Mouse (Mus musculus): ENCODE results near the gene Prkn. TPM values are rescaled to one million over a fixed set of nuclear protein-coding genes. Genes with fewer than 3 reads are reported as not detected.

Gene Prkn
- polyA plus RNA-seq, 1 experiment from 2014 or later: 2.8 TPM

DNA sequence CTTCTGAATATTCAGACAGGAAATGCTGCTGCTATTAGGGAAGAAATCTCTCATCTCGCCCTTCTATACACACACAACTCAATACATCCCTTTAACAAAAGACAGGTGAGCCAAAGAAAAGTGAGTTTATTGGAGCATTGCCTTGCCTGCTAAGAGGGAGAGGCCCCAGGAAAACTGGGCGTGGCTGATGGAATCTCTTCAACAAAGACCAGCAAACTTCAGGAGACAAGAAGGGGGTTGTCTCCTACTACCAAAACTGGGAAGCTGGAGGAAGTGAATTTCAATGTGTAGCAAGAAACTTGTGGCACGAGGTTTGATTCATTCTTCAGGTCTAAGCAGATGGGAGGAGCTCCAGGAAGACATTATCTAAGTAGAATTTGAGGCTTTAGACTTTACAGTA lies 989.3 kb downstream of the Prkn start:
- Histone ChIP-seq H3K4me2 (replicated peaks; ENCODE audit: low read depth, low read length) (no peak overlapping the region), H3K9ac (replicated peaks; ENCODE audit: low read depth) (no peak overlapping the region), H3K27me3 (replicated peaks; ENCODE audit: insufficient read depth, low read length) (no peaks in the 10 kb centered on the region), H3K4me3 (ENCODE audit: low read depth, low read length) (no peak overlapping the region), H3K36me3 (ENCODE audit: insufficient read depth, low read length) (no peaks in the 10 kb centered on the region), H3K4me1 (ENCODE audit: insufficient read depth, low read depth, low read length) (no peaks in the 10 kb centered on the region), H3K27ac (ENCODE audit: low read length) (no peak overlapping the region), H3K9me3 (ENCODE audit: low read length) (no peaks in the 10 kb centered on the region)
- DNase-seq (ENCODE audit: low spot score): no peak
- WGBS: 48% methylated on average over 3 of the region's 3 CpGs
- ATAC-seq: no peak
- TF ChIP-seq EP300 (IDR thresholded peaks at IDR 0.05): no peak

DNA sequence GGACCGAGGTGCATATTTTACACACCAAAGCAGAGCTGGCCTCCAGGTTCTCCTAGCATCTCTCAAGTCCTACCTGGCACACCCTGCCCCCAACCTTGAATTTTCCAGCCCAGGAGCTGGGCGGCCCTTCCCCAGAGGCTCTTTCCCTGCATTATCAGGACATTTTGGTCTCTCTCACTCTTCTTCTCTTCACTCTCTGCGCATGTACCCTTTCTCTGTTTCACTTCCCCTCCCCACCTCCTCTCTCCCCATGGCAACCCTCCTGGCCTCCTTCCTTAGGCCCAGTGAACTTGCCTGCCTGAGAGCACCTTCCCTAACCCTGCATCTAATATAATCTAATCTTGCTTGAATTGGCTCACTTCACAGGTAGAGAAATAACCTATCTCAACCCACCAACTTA lies 996.9 kb downstream of the Prkn start:
- H3K4me3 ChIP-seq (ENCODE audit: low read depth, low read length): no peak overlapping the region
- H3K9ac ChIP-seq (replicated peaks; ENCODE audit: low read depth): no peak overlapping the region
- H3K9me3 ChIP-seq (ENCODE audit: low read length): no peaks in the 10 kb centered on the region
- TF ChIP-seq EP300 (IDR thresholded peaks at IDR 0.05) (no peak), CTCF (IDR thresholded peaks at IDR 0.05) (no peak)
- no peaks in the 10 kb centered on the region for H3K4me1 ChIP-seq (ENCODE audit: insufficient read depth, low read depth, low read length)
- ATAC-seq (no peak), DNase-seq (ENCODE audit: low spot score) (no peak)
- H3K27ac ChIP-seq (ENCODE audit: low read length): no peak overlapping the region
- H3K36me3 ChIP-seq (ENCODE audit: insufficient read depth, low read length): no peaks in the 10 kb centered on the region
- H3K4me2 ChIP-seq (replicated peaks; ENCODE audit: low read depth, low read length): no peak overlapping the region
- H3K27me3 ChIP-seq (replicated peaks; ENCODE audit: insufficient read depth, low read length): no peaks in the 10 kb centered on the region
- 80% methylated on average over 3 of the region's 3 CpGs for WGBS

DNA sequence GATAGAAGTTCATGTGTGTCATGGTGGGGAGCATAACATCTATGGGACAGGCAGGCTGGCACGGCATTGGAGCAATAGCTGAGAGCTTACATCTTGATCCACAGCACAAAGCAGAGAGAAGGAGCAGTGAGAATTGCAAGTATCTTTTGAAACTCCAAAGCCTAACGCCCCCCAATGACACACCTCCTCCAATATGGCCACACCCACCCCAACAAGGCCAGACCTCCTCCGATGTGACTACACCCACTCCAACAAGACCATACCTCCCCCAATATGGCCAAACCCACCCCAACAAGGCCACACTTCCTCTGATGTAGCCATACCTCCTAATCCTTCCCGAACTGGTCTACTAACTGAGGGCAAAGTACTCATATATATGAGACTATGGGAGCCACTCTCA lies 1004.3 kb downstream of the Prkn start:
- Histone ChIP-seq H3K4me2 (replicated peaks; ENCODE audit: low read depth, low read length) (no peak overlapping the region), H3K9me3 (ENCODE audit: low read length) (no peaks in the 10 kb centered on the region), H3K9ac (replicated peaks; ENCODE audit: low read depth) (no peak overlapping the region), H3K4me3 (ENCODE audit: low read depth, low read length) (no peak overlapping the region), H3K27ac (ENCODE audit: low read length) (no peak overlapping the region), H3K4me1 (ENCODE audit: insufficient read depth, low read depth, low read length) (no peaks in the 10 kb centered on the region), H3K36me3 (ENCODE audit: insufficient read depth, low read length) (no peaks in the 10 kb centered on the region), H3K27me3 (replicated peaks; ENCODE audit: insufficient read depth, low read length) (no peaks in the 10 kb centered on the region)
- TF ChIP-seq CTCF (IDR thresholded peaks at IDR 0.05): no peak
- TF ChIP-seq EP300 (IDR thresholded peaks at IDR 0.05): no peak
- ATAC-seq (no peak), DNase-seq (ENCODE audit: low spot score) (no peak)
- 82% methylated on average over 4 of the region's 4 CpGs for WGBS

DNA sequence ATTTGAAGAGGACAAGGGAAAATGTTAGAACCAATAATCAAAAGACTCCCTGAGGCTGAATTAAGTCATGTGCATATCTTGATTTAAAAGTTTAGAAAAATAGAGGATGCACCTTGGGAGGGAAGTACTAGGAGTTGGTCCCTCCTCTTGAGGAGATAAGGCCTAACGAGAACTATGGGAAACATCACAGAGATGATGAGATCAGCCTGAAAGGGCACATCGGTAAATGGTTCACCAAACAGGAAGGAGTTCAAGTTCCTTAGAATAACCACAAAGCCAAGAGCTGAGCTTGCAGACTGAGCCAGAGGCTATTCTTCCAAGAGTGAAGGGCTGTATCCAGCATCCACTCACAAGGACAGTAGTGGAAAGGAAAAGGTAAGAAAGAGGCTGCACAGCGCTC lies 1004.8 kb downstream of the Prkn start:
- Histone ChIP-seq H3K4me1 (ENCODE audit: insufficient read depth, low read depth, low read length) (no peaks in the 10 kb centered on the region), H3K9ac (replicated peaks; ENCODE audit: low read depth) (no peak overlapping the region), H3K9me3 (ENCODE audit: low read length) (no peaks in the 10 kb centered on the region), H3K36me3 (ENCODE audit: insufficient read depth, low read length) (no peaks in the 10 kb centered on the region), H3K4me2 (replicated peaks; ENCODE audit: low read depth, low read length) (no peak overlapping the region), H3K4me3 (ENCODE audit: low read depth, low read length) (no peak overlapping the region), H3K27me3 (replicated peaks; ENCODE audit: insufficient read depth, low read length) (no peaks in the 10 kb centered on the region), H3K27ac (ENCODE audit: low read length) (no peak overlapping the region)
- TF ChIP-seq CTCF (IDR thresholded peaks at IDR 0.05) (no peak), EP300 (IDR thresholded peaks at IDR 0.05) (no peak)
- DNase-seq (ENCODE audit: low spot score): no peak
- WGBS: 73% methylated on average over 3 of the region's 3 CpGs
- no peak for ATAC-seq

DNA sequence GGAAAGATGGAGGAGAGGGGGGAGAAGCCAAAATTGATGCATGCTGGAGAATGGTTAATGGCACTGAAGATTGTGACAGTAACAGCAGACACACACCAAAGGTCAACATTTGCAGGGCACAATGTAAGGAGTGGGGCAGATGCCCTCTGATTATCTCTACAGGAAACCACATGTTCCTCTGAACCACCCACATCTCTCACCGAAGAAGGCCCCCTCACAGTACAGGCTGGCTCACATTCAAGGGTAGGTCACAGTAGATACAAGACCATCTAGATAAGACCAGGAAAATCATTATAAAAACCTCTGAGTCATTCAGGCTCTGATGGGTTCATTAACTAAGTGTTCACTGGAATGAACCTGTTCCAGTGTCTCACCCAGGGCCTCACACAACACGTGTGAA lies 1005.3 kb downstream of the Prkn start:
- Histone ChIP-seq H3K27me3 (replicated peaks; ENCODE audit: insufficient read depth, low read length) (no peaks in the 10 kb centered on the region), H3K27ac (ENCODE audit: low read length) (no peak overlapping the region), H3K9me3 (ENCODE audit: low read length) (no peaks in the 10 kb centered on the region), H3K4me1 (ENCODE audit: insufficient read depth, low read depth, low read length) (no peaks in the 10 kb centered on the region), H3K9ac (replicated peaks; ENCODE audit: low read depth) (no peak overlapping the region), H3K36me3 (ENCODE audit: insufficient read depth, low read length) (no peaks in the 10 kb centered on the region), H3K4me2 (replicated peaks; ENCODE audit: low read depth, low read length) (no peak overlapping the region), H3K4me3 (ENCODE audit: low read depth, low read length) (no peak overlapping the region)
- DNase-seq (ENCODE audit: low spot score) (no peak), ATAC-seq (no peak)
- TF ChIP-seq EP300 (IDR thresholded peaks at IDR 0.05): no peak
- no peak for TF ChIP-seq CTCF (IDR thresholded peaks at IDR 0.05)
- 71% methylated on average over 2 of the region's 2 CpGs for WGBS

DNA sequence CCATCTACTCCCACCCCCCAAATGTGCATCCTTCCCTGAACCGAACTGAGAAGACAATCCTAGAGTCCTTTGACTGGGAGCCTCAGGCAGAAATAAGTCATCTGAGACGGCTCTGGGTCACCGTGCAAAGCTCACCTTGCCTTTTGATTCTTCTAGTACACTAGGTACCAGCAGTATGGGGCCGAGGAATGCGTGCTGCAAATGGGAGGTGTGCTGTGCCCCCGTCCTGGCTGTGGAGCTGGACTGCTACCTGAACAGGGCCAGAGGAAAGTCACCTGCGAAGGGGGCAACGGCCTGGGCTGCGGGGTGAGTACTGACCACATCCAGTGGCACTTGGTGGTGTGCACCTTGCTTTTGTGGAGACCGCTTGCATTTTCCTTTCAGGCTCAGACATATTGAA lies 1014.4 kb downstream of the Prkn start:
- H3K4me2 ChIP-seq (replicated peaks; ENCODE audit: low read depth, low read length): no peak overlapping the region
- no peaks in the 10 kb centered on the region for H3K36me3 ChIP-seq (ENCODE audit: insufficient read depth, low read length)
- no peak overlapping the region for H3K27ac ChIP-seq (ENCODE audit: low read length)
- H3K9me3 ChIP-seq (ENCODE audit: low read length): no peaks in the 10 kb centered on the region
- 52% methylated on average over 10 of the region's 10 CpGs for WGBS
- H3K4me1 ChIP-seq (ENCODE audit: insufficient read depth, low read depth, low read length): no peaks in the 10 kb centered on the region
- H3K27me3 ChIP-seq (replicated peaks; ENCODE audit: insufficient read depth, low read length): no peaks in the 10 kb centered on the region
- ATAC-seq (no peak), DNase-seq (ENCODE audit: low spot score) (no peak)
- no peak for TF ChIP-seq CTCF (IDR thresholded peaks at IDR 0.05)
- TF ChIP-seq EP300 (IDR thresholded peaks at IDR 0.05): no peak
- H3K4me3 ChIP-seq (ENCODE audit: low read depth, low read length): no peak overlapping the region
- H3K9ac ChIP-seq (replicated peaks; ENCODE audit: low read depth): no peak overlapping the region

DNA sequence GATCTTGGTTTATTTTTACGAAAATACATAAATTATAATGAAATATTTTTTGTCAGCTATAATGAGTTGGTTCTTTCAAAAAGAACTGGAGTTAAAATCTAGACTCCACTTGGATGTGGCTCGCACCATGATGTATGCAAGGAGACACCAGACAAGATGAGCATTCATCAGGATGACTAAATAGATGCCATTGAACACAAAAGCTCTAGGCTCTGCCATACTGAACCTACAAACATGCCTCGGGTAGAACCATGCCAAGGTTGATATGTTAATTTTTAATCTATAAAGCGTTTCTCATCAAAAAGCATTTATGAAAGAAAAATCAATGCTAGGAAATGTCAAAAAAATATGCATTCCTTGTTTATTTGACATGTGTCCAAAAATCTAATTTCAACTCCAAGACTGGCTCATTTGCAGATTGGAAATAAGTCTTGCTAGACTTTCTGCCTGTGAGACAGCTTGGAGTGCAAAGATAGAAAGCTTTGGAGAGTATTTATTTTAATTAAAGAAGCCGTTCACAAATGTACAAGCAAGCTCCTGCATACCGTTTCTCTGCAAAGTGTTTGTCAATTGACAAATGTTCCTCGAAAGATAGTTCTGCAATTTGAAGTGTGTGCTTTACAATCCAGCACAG lies 1018.7 kb downstream of the Prkn start:
- H3K4me1 ChIP-seq (ENCODE audit: insufficient read depth, low read depth, low read length): no peaks in the 10 kb centered on the region
- no peaks in the 10 kb centered on the region for H3K36me3 ChIP-seq (ENCODE audit: insufficient read depth, low read length)
- no peak overlapping the region for H3K27ac ChIP-seq (ENCODE audit: low read length)
- no peak for ATAC-seq
- H3K9me3 ChIP-seq (ENCODE audit: low read length): no peaks in the 10 kb centered on the region
- H3K27me3 ChIP-seq (replicated peaks; ENCODE audit: insufficient read depth, low read length): no peaks in the 10 kb centered on the region
- WGBS: 62% methylated on average over 7 of the region's 7 CpGs
- H3K4me2 ChIP-seq (replicated peaks; ENCODE audit: low read depth, low read length): no peak overlapping the region
- DNase-seq (ENCODE audit: low spot score): no peak
- H3K4me3 ChIP-seq (ENCODE audit: low read depth, low read length): no peak overlapping the region
- no peak overlapping the region for H3K9ac ChIP-seq (replicated peaks; ENCODE audit: low read depth)
- TF ChIP-seq EP300 (IDR thresholded peaks at IDR 0.05): no peak

All from lung, postnatal 0 days (tissue).